Mouse (Mus musculus) neural tube, embryonic 11.5 days (tissue): ENCODE data around the gene Tmod2. TPM values are rescaled to one million over a fixed set of nuclear protein-coding genes. Genes with fewer than 3 reads are reported as not detected.

Experiments
- ATAC-seq: fragments of 200-750 bp; cut with Nextera tagmentation; 2 replicates; pipeline ENCODE4 v1.8.0; 2017; ENCODE audit warnings: moderate number of reproducible peaks, mild to moderate bottlenecking, moderate TSS enrichment, moderate library complexity; ENCODE audit not compliant: insufficient read depth, low FRiP score, low TSS enrichment
- DNase-seq: peaks from one replicate; pipeline ENCODE4 v3.0.0-alpha.2; 2015; ENCODE audit warnings: low spot score
- H3K27ac ChIP-seq: fragments of 300-500 bp; sonication (generic); 2 replicates; pipeline ENCODE4 v1.5.1; 2014; ENCODE audit warnings: low read depth, mild to moderate bottlenecking, low read length
- H3K27me3 ChIP-seq: fragments of 300-500 bp; sonication (generic); 2 replicates; pipeline ENCODE4 v1.6.1; 2014; ENCODE audit warnings: mild to moderate bottlenecking, low read length, mixed read lengths; ENCODE audit not compliant: control insufficient read depth, insufficient read depth
- H3K36me3 ChIP-seq: fragments of 300-500 bp; sonication (generic); 2 replicates; pipeline ENCODE4 v1.6.1; 2014; ENCODE audit warnings: mild to moderate bottlenecking, low read length, moderate library complexity, mixed read lengths; ENCODE audit not compliant: control insufficient read depth, insufficient read depth
- H3K4me1 ChIP-seq: fragments of 300-500 bp; sonication (generic); 2 replicates; pipeline ENCODE4 v1.6.1; 2014; ENCODE audit warnings: low read length, mixed read lengths; ENCODE audit not compliant: control insufficient read depth, insufficient read depth
- H3K4me2 ChIP-seq: fragments of 300-500 bp; sonication (generic); 2 replicates; pipeline ENCODE4 v1.6.1; 2014; ENCODE audit warnings: low read depth, mild to moderate bottlenecking, moderate library complexity
- H3K4me3 ChIP-seq: fragments of 300-500 bp; sonication (generic); 2 replicates; pipeline ENCODE4 v1.5.1; 2014; ENCODE audit warnings: low read depth, low read length
- H3K9ac ChIP-seq: fragments of 300-500 bp; sonication (generic); 2 replicates; pipeline ENCODE4 v1.6.1; 2014; ENCODE audit warnings: mild to moderate bottlenecking, low read length
- H3K9me3 ChIP-seq: fragments of 300-500 bp; sonication (generic); 2 replicates; pipeline ENCODE4 v1.6.1; 2016; ENCODE audit warnings: low read length; ENCODE audit not compliant: control insufficient read depth
- WGBS: fragments of 180-500 bp; shearing (Covaris S2); extraction: QIAGEN DNeasy Blood & Tissue Kit; methylation state at CpG from one replicate; pipeline ENCODE4 v1.1.7; 2014; 5-methylcytosine and 5-hydroxymethylcytosine counted together
- polyA plus RNA-seq: library from polyadenylated mRNA; unstranded; fragments of >200 nt; fragmentation: Nextera tagmentation; extraction: Ambion mirVana; gene quantifications from 2 replicates; pipeline ENCODE4 v1.2.1, GENCODE M21; 2014

Tmod2 gene
- polyA plus RNA-seq, 1 experiment from 2014 or later, result 58.8 TPM

DNA sequence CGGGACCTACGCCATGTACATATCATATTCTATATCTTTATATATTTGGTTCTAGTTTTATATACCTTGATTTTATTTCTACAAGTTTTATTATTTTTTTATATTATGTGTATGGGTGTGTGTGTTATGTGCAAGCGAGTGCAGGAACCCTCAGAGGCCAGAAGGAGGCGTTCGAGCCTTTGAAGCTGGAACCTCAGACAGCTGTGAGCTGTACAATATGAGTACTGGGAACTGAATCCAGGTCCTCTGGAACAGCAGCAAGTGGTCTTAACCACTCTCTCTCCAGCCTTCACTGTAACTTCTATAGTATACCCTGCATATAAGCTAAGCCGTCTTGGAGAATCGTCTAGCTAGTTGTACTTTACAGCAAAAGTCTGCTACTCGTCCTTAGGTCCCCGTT lies 83.0 kb downstream of the Tmod2 start:
- 96% methylated on average over 9 of the region's 9 CpGs for WGBS
- Histone ChIP-seq H3K27me3 (no peaks in the 10 kb centered on the region), H3K27ac (no peak overlapping the region), H3K36me3 (no peaks in the 10 kb centered on the region), H3K9me3 (no peaks in the 10 kb centered on the region), H3K9ac (no peak overlapping the region), H3K4me2 (no peak overlapping the region), H3K4me3 (no peak overlapping the region), H3K4me1 (no peaks in the 10 kb centered on the region)
- no peak for ATAC-seq
- no peak for DNase-seq

DNA sequence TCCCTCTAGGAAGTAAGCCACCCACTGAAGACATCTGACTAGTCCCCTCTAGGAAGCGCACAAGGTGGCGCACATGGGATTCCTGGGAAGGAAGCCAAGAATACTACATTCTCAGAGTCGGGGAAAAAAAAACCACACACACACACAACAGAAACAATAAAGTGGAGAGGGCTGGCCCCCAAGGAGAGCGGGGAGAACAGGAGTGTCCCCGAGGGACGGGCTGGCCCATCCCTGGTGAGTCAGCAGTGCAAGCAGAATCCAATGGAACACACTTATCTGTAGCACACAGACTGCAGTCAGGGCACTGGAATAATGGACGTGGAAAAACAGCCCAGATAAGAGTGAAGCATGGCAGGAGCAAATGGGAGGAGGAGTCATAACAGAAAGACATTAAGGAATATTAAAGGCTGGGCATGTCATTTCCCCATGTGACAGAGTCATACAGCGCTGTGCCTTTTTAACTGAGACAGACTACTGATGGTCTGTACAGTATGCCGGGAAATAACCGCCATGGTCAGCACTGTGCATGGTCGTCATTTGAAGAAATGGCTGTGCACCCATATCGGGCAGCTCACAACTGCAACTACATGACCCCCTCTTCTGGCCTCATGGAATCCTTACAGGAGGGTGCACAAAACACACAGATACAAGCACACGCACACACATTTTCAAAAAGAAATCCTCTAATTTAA lies 83.6 kb downstream of the Tmod2 start:
- no peak for ATAC-seq

DNA sequence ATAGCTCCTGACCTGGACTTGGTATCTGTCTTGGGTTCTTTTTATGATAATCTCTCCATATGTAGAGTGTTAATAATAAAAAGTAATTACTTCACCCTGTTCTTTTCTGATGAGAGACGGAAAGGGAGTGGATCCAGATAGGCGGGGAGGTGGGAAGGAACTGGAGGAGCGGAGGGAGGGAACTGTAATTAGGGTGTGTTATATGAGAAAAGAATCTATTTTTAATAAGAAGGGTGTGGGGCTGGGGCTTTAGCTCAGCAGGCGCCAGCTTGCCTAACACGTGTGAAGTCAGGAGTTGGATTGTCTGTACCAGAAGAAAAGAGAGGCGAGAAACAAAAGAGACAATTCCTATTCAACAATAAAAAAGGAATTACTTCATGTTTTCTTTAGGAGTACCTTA lies 87.5 kb downstream of the Tmod2 start:
- Histone ChIP-seq H3K4me1 (no peaks in the 10 kb centered on the region), H3K4me2 (no peak overlapping the region), H3K27me3 (no peaks in the 10 kb centered on the region), H3K9ac (no peak overlapping the region), H3K27ac (no peak overlapping the region), H3K36me3 (no peaks in the 10 kb centered on the region), H3K4me3 (no peak overlapping the region), H3K9me3 (no peaks in the 10 kb centered on the region)
- ATAC-seq (no peak), DNase-seq (no peak)
- WGBS, result 72% methylated on average over 6 of the region's 6 CpGs

More for the DNA sequence above, 83.6 kb downstream of the Tmod2 start:
- no peak for DNase-seq
- Histone ChIP-seq H3K9ac (no peak overlapping the region), H3K9me3 (no peaks in the 10 kb centered on the region), H3K27me3 (no peaks in the 10 kb centered on the region), H3K36me3 (no peaks in the 10 kb centered on the region), H3K4me1 (no peaks in the 10 kb centered on the region), H3K4me3 (no peak overlapping the region), H3K27ac (no peak overlapping the region), H3K4me2 (no peak overlapping the region)
- WGBS, result 93% methylated on average over 13 of the region's 13 CpGs

DNA sequence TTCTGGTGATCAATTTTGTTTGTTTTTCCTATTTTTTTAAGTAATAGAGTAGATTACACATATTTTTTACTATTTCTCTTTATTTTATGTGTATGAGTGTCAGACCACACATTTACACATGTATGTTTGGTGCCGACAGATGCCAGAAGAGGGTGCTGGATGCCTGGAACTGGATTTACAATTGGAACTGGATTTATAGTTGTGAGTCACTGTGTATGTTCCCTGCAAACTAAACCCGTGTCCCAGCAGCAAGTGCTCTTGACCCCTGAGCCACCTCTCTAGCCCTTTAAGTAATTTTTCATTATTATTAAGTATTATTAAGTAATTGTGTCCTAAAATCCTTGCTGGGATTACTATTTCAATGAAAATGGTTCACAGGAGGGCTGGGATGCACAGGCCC lies 88.9 kb downstream of the Tmod2 start:
- no peak for DNase-seq
- ATAC-seq, result no peak
- Histone ChIP-seq H3K36me3 (no peaks in the 10 kb centered on the region), H3K9me3 (no peaks in the 10 kb centered on the region), H3K4me2 (no peak overlapping the region), H3K27ac (no peak overlapping the region), H3K4me3 (no peak overlapping the region), H3K4me1 (no peaks in the 10 kb centered on the region), H3K27me3 (no peaks in the 10 kb centered on the region), H3K9ac (no peak overlapping the region)
- WGBS, result 80% methylated on average over 2 of the region's 2 CpGs

DNA sequence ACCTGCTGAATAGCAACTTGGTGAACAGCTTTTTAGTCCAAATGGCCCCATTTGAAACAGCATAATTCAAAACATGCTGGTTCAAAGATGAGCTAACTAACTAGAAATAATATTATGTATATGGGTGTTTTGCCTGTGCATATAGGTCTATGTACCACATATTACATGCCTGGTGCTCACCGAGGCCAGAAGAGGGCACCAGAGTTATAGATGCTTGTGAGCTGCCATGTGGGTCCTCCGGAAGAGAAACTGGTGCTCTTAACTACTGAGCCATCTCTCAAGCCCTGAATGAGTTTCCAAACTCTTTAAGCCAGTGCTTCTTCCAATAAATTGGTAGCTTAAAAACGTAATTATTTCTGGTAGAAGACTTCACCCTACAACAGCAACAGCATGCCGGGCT lies 89.3 kb downstream of the Tmod2 start:
- no peaks in the 10 kb centered on the region for H3K4me1 ChIP-seq
- H3K36me3 ChIP-seq, result no peaks in the 10 kb centered on the region
- H3K27me3 ChIP-seq, result no peaks in the 10 kb centered on the region
- ATAC-seq (no peak), DNase-seq (peak; percentile 32)
- H3K27ac ChIP-seq, result no peak overlapping the region
- WGBS, result 58% methylated on average over 4 of the region's 4 CpGs
- H3K4me2 ChIP-seq, result no peak overlapping the region
- H3K9me3 ChIP-seq, result no peaks in the 10 kb centered on the region
- no peak overlapping the region for H3K4me3 ChIP-seq
- no peak overlapping the region for H3K9ac ChIP-seq

DNA sequence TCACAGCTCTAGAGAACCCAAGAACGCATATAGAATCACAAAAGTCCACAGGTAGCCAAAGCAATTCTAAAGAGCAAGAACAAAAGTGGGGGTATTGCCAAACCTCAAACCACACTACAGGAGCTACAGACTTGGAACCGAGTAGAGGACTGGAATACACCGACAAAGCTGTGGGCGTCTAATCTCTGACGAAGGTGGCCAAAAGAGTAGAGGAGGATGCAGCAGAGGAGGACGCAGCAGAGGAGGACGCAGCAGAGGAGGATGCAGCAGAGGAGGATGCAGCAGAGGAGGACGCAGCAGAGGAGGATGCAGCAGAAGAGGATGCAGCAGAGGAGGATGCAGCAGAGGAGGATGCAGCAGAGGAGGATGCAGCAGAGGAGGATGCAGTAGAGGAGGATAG lies 90.2 kb downstream of the Tmod2 start:
- Histone ChIP-seq H3K9ac (no peak overlapping the region), H3K27ac (no peak overlapping the region), H3K4me3 (no peak overlapping the region), H3K4me1 (no peaks in the 10 kb centered on the region), H3K36me3 (no peaks in the 10 kb centered on the region), H3K4me2 (no peak overlapping the region), H3K27me3 (no peaks in the 10 kb centered on the region), H3K9me3 (no peaks in the 10 kb centered on the region)
- DNase-seq (no peak), ATAC-seq (no peak)
- WGBS, result 94% methylated on average over 8 of the region's 8 CpGs

DNA sequence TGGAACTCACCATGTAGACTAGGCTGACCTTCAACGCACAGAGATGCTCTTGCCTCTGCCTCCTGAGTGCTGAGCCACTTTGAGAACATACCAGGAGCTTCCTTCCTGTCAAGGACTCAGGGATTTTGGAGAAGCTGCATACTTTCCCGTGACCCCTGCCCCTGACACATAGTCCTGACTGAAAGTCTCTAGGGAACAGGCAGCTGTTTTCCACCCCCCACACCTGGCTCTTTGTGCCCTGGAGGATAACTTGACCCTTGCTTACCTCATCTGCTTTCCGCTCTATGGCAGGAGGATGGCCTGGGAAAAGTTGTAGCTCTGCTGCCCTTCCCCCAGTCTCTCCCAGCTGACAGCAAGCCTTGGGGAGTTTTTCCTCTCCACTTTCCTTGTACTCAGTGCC lies 93.4 kb downstream of the Tmod2 start:
- Histone ChIP-seq H3K36me3 (no peaks in the 10 kb centered on the region; the same call in 1 of the 2 replicates), H3K27me3 (no peaks in the 10 kb centered on the region), H3K9ac (no peak overlapping the region), H3K9me3 (no peaks in the 10 kb centered on the region), H3K4me2 (no peak overlapping the region), H3K27ac (no peak overlapping the region), H3K4me1 (no peaks in the 10 kb centered on the region), H3K4me3 (no peak overlapping the region)
- ATAC-seq, result no peak
- DNase-seq, result no peak
- 74% methylated on average over 3 of the region's 3 CpGs for WGBS

Other genes with a start within 250 kb of the Tmod2 start
- gene Mapk6, start 201.3 kb downstream of the Tmod2 start, polyA plus RNA-seq, result 204 and 213 TPM in 2 replicates
- gene Leo1, start 169.8 kb downstream of the Tmod2 start, polyA plus RNA-seq, result 47.0 and 50.9 TPM in 2 replicates
- 113 and 117 TPM in 2 replicates for gene Tmod3, start 51.7 kb downstream of the Tmod2 start, polyA plus RNA-seq
- gene Lysmd2, start 14.4 kb upstream of the Tmod2 start, polyA plus RNA-seq, result 15.9 and 16.6 TPM in 2 replicates
- 60.4 and 62.4 TPM in 2 replicates for gene Scg3, start 72.7 kb upstream of the Tmod2 start, polyA plus RNA-seq
- 6.5 and 8.7 TPM in 2 replicates for gene Bmp5, start 164.0 kb upstream of the Tmod2 start, polyA plus RNA-seq